Mouse (Mus musculus): Measurements from ENCODE around the gene Aoc1.

DNA sequence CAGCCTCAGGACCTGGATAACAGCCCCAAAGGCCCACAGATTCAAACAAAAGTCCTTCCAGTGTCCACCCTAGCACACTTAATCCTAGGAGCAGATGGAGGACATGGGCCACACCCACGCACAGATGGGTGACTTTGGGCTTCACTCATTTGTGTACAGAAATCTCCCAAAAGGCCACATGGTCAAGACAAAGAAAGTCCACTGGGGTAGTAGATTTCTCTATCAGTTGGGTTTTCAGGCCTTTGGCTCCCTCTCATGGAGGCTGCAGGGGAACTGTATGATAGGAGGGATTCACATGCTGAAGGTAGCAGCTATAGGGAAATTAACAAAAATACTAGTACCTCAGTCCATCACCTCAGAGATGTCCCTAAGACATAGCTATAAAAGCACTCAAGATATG, 85.4 kb downstream of the Aoc1 start:
- no peak for TF ChIP-seq CTCF (IDR thresholded peaks at IDR 0.05; ENCODE audit: borderline replicate concordance, control insufficient read depth, extremely low read depth, insufficient read depth, low read length, poor library complexity)
- no peak for TF ChIP-seq POLR2A (IDR thresholded peaks at IDR 0.05; ENCODE audit: control insufficient read depth, extremely low read depth, insufficient read depth, low read length, poor library complexity)
